Mouse (Mus musculus) liver, embryonic 11.5 days (tissue): ENCODE results near the gene Olfr450. TPM values are rescaled to one million over a fixed set of nuclear protein-coding genes. Genes with fewer than 3 reads are reported as not detected.

Experiments used
- ATAC-seq: fragments of 200-750 bp; cut with Nextera tagmentation; replicated peaks from 2 replicates; pipeline ENCODE4 v1.8.0; 2017; ENCODE audit warnings: moderate number of reproducible peaks, mild to moderate bottlenecking, moderate TSS enrichment, moderate library complexity; ENCODE audit not compliant: low FRiP score
- DNase-seq: peaks from one replicate; pipeline ENCODE4 v3.0.0-alpha.2; 2017; ENCODE audit warnings: low spot score
- H3K27ac ChIP-seq: fragments of 300-500 bp; sonication (generic); 2 replicates; pipeline ENCODE4 v1.5.1; 2014; ENCODE audit warnings: mild to moderate bottlenecking, low read depth, low read length, control low read depth
- H3K27me3 ChIP-seq: fragments of 300-500 bp; sonication (generic); replicated peaks from 2 replicates; pipeline ENCODE4 v1.6.1; 2014; ENCODE audit warnings: low read length, mixed read lengths; ENCODE audit not compliant: control insufficient read depth, insufficient read depth
- H3K36me3 ChIP-seq: fragments of 300-500 bp; sonication (generic); 2 replicates; pipeline ENCODE4 v1.6.1; 2014; ENCODE audit warnings: mild to moderate bottlenecking, low read length, moderate library complexity, mixed read lengths; ENCODE audit not compliant: control insufficient read depth, insufficient read depth
- H3K4me1 ChIP-seq: fragments of 300-500 bp; sonication (generic); replicated peaks from 2 replicates; pipeline ENCODE4 v1.6.1; 2014; ENCODE audit warnings: low read length, mixed read lengths; ENCODE audit not compliant: control insufficient read depth, insufficient read depth
- H3K4me2 ChIP-seq: fragments of 300-500 bp; sonication (generic); 2 replicates; pipeline ENCODE4 v1.6.1; 2014; ENCODE audit warnings: mild to moderate bottlenecking, control low read depth, moderate library complexity
- H3K4me3 ChIP-seq: fragments of 300-500 bp; sonication (generic); 2 replicates; pipeline ENCODE4 v1.5.1; 2014; ENCODE audit warnings: low read depth, low read length, control low read depth
- H3K9ac ChIP-seq: fragments of 300-500 bp; sonication (generic); 2 replicates; pipeline ENCODE4 v1.6.1; 2014; ENCODE audit warnings: low read depth, low read length, control low read depth
- H3K9me3 ChIP-seq: fragments of 300-500 bp; sonication (generic); 2 replicates; pipeline ENCODE4 v1.6.1; 2016; ENCODE audit warnings: low read length, inconsistent platforms, mixed read lengths; ENCODE audit not compliant: control insufficient read depth
- WGBS: fragments of 180-500 bp; shearing (Covaris S2); extraction: QIAGEN DNeasy Blood & Tissue Kit; methylation state at CpG from one replicate; pipeline ENCODE4 v1.1.7; 2014; 5-methylcytosine and 5-hydroxymethylcytosine counted together
- polyA plus RNA-seq: library from polyadenylated mRNA; unstranded; fragments of >200 nt; fragmentation: Nextera tagmentation; extraction: Ambion mirVana; gene quantifications from 2 replicates; pipeline ENCODE4 v1.2.1, GENCODE M21; 2014

Gene Olfr450
- not detected in 2 replicates for polyA plus RNA-seq

GRCm38 (mm10) chr6:42811639-42812038, at the start of gene Olfr450:
Gene Olfr450, plus strand, starts transcription at chr6:42811939.
- H3K4me3 ChIP-seq, result no peak within 1 kb of the TSS
- H3K27me3 ChIP-seq, result no peaks in the 10 kb centered on the region
- no peaks in the 10 kb centered on the region for H3K36me3 ChIP-seq
- H3K9me3 ChIP-seq, result no peaks in the 10 kb centered on the region
- H3K4me2 ChIP-seq, result no peak within 1 kb of the TSS
- WGBS, result 73% methylated on average over 1 of the region's 1 CpGs
- no peak within 1 kb of the TSS for H3K9ac ChIP-seq
- no peaks in the 10 kb centered on the region for H3K4me1 ChIP-seq
- ATAC-seq (no peak), DNase-seq (no peak)
- H3K27ac ChIP-seq, result no peak within 1 kb of the TSS

- H3K27ac ChIP-seq, result no peak overlapping the region
- H3K4me2 ChIP-seq, result no peak overlapping the region
- H3K4me1 ChIP-seq, result no peaks in the 10 kb centered on the region
- H3K27me3 ChIP-seq, result no peaks in the 10 kb centered on the region
- no peak overlapping the region for H3K4me3 ChIP-seq
- WGBS, result 82% methylated on average over 1 of the region's 1 CpGs
- H3K9me3 ChIP-seq, result no peaks in the 10 kb centered on the region
- no peak for DNase-seq
- no peaks in the 10 kb centered on the region for H3K36me3 ChIP-seq
- no peak for ATAC-seq
- H3K9ac ChIP-seq, result no peak overlapping the region
Measured at GRCm38 (mm10) chr6:42777066-42777465, 34.7 kb upstream of the Olfr450 start.

GRCm38 (mm10) chr6:42784793-42785192, 26.9 kb upstream of the Olfr450 start, which contains the start of gene Olfr452:
Gene Olfr452, plus strand, starts transcription at chr6:42785093.
- H3K36me3 ChIP-seq, result no peaks in the 10 kb centered on the region
- H3K27me3 ChIP-seq, result no peaks in the 10 kb centered on the region
- H3K27ac ChIP-seq, result no peak within 1 kb of the TSS
- no peak for ATAC-seq
- no peak within 1 kb of the TSS for H3K4me3 ChIP-seq
- H3K9ac ChIP-seq, result no peak within 1 kb of the TSS
- no peaks in the 10 kb centered on the region for H3K4me1 ChIP-seq
- no peak within 1 kb of the TSS for H3K4me2 ChIP-seq
- DNase-seq, result no peak
- no peaks in the 10 kb centered on the region for H3K9me3 ChIP-seq

GRCm38 (mm10) chr6:42790247-42790948, 21.3 kb upstream of the Olfr450 start:
- Histone ChIP-seq H3K4me1 (no peaks in the 10 kb centered on the region), H3K4me2 (no peak overlapping the region), H3K27ac (no peak overlapping the region), H3K9me3 (no peaks in the 10 kb centered on the region), H3K36me3 (no peaks in the 10 kb centered on the region), H3K9ac (no peak overlapping the region), H3K4me3 (no peak overlapping the region), H3K27me3 (no peaks in the 10 kb centered on the region)
- 34% methylated on average over 4 of the region's 4 CpGs for WGBS
- ATAC-seq (no peak), DNase-seq (no peak)

GRCm38 (mm10) chr6:42790949-42791556, 20.7 kb upstream of the Olfr450 start:
- Histone ChIP-seq H3K4me2 (no peak overlapping the region), H3K9ac (no peak overlapping the region), H3K9me3 (no peaks in the 10 kb centered on the region), H3K27me3 (no peaks in the 10 kb centered on the region), H3K4me3 (no peak overlapping the region), H3K4me1 (no peaks in the 10 kb centered on the region), H3K36me3 (no peaks in the 10 kb centered on the region), H3K27ac (no peak overlapping the region)
- no peak for DNase-seq
- ATAC-seq, result no peak
- WGBS, result 81% methylated on average over 9 of the region's 9 CpGs

- Histone ChIP-seq H3K4me2 (no peak overlapping the region), H3K27ac (no peak overlapping the region), H3K9me3 (no peaks in the 10 kb centered on the region), H3K4me1 (no peaks in the 10 kb centered on the region), H3K36me3 (no peaks in the 10 kb centered on the region), H3K4me3 (no peak overlapping the region), H3K9ac (no peak overlapping the region), H3K27me3 (no peaks in the 10 kb centered on the region)
- ATAC-seq, result no peak
- 87% methylated on average over 3 of the region's 3 CpGs for WGBS
- DNase-seq, result no peak
Measured at GRCm38 (mm10) chr6:42794982-42795381, 16.8 kb upstream of the Olfr450 start.

GRCm38 (mm10) chr6:42834084-42834483, 22.3 kb downstream of the Olfr450 start, which contains the start of gene Olfr449:
Gene Olfr449, plus strand, starts transcription at chr6:42834384.
- no peaks in the 10 kb centered on the region for H3K27me3 ChIP-seq
- H3K4me1 ChIP-seq, result no peaks in the 10 kb centered on the region
- DNase-seq (no peak), ATAC-seq (no peak)
- H3K9me3 ChIP-seq, result no peaks in the 10 kb centered on the region
- H3K9ac ChIP-seq, result no peak within 1 kb of the TSS
- H3K4me3 ChIP-seq, result no peak within 1 kb of the TSS
- H3K36me3 ChIP-seq, result no peaks in the 10 kb centered on the region
- no peak within 1 kb of the TSS for H3K27ac ChIP-seq
- no peak within 1 kb of the TSS for H3K4me2 ChIP-seq

GRCm38 (mm10) chr6:42860222-42860819, 48.6 kb downstream of the Olfr450 start:
- H3K27ac ChIP-seq, result no peak overlapping the region
- ATAC-seq (no peak), DNase-seq (no peak)
- H3K9ac ChIP-seq, result no peak overlapping the region
- H3K27me3 ChIP-seq, result no peaks in the 10 kb centered on the region
- WGBS, result 10% methylated on average over 4 of the region's 4 CpGs
- H3K4me3 ChIP-seq, result no peak overlapping the region
- H3K4me2 ChIP-seq, result no peak overlapping the region
- no peaks in the 10 kb centered on the region for H3K4me1 ChIP-seq
- H3K36me3 ChIP-seq, result no peaks in the 10 kb centered on the region
- H3K9me3 ChIP-seq, result no peaks in the 10 kb centered on the region
